Mouse (Mus musculus): ENCODE data around the gene Aspscr1. TPM values are rescaled to one million over a fixed set of nuclear protein-coding genes. Genes with fewer than 3 reads are reported as not detected.

Aspscr1 gene
- total RNA-seq, 2 experiments from 2014 or later: 35.0 to 37.9 TPM

- no peak for DNase-seq
- intact Hi-C loops (cut with DNase I): no loop called here
Observed at GRCm38 (mm10) chr11:120634810-120635209, 38.0 kb upstream of the Aspscr1 start.

GRCm38 (mm10) chr11:120641255-120641654, 31.5 kb upstream of the Aspscr1 start:
- intact Hi-C loops (cut with DNase I): no loop called here
- no peak for DNase-seq

GRCm38 (mm10) chr11:120641869-120642268, 30.9 kb upstream of the Aspscr1 start:
- intact Hi-C loops (cut with DNase I): no loop called here
- DNase-seq: no peak

GRCm38 (mm10) chr11:120642939-120643600, 29.7 kb upstream of the Aspscr1 start:
- DNase-seq: no peak
- intact Hi-C loops (cut with DNase I): no loop called here

- peak; percentile 92 to 94 for DNase-seq
- intact Hi-C loops (cut with DNase I): no loop called here
Observed at GRCm38 (mm10) chr11:120643601-120643987, 29.2 kb upstream of the Aspscr1 start, which contains the start of gene Pycr1. Pycr1 (minus strand) TSS chr11:120643769.

GRCm38 (mm10) chr11:120647047-120647830, 25.5 kb upstream of the Aspscr1 start:
- intact Hi-C loops (cut with DNase I): no loop called here
- no peak for DNase-seq

GRCm38 (mm10) chr11:120648001-120648476, 24.7 kb upstream of the Aspscr1 start, which contains the start of gene Myadml2:
Myadml2 (minus strand) TSS chr11:120648158.
- peak; percentile 53 to 56 for DNase-seq
- intact Hi-C loops (cut with DNase I): no loop called here

- DNase-seq: no peak
- intact Hi-C loops (cut with DNase I): no loop called here
Observed at GRCm38 (mm10) chr11:120651872-120652271, 20.9 kb upstream of the Aspscr1 start.

GRCm38 (mm10) chr11:120654741-120655140, 18.0 kb upstream of the Aspscr1 start:
- intact Hi-C loops (cut with DNase I): loop anchor here (5.0 kb wide), 1 partner anchor 123 kb away; no protein-coding TSS in a partner anchor

GRCm38 (mm10) chr11:120657301-120657700, 15.5 kb upstream of the Aspscr1 start:
- no peak for DNase-seq
- intact Hi-C loops (cut with DNase I): loop anchor here (5.0 kb wide), 1 partner anchor 120 kb away; no protein-coding TSS in a partner anchor

More at GRCm38 (mm10) chr11:120654741-120655140, 18.0 kb upstream of the Aspscr1 start:
- no peak for DNase-seq

GRCm38 (mm10) chr11:120658876-120659410, 13.8 kb upstream of the Aspscr1 start:
- peak; percentile 85 to 88 for DNase-seq
- intact Hi-C loops (cut with DNase I): loop anchor here (1.0 to 5.0 kb wide), 2 partner anchors 53 to 118 kb away; no protein-coding TSS in a partner anchor

GRCm38 (mm10) chr11:120659509-120660300, 13.1 kb upstream of the Aspscr1 start:
- intact Hi-C loops (cut with DNase I): loop anchor here (1.0 to 5.0 kb wide), 2 partner anchors 53 to 118 kb away; no protein-coding TSS in a partner anchor
- DNase-seq: no peak

GRCm38 (mm10) chr11:120660301-120661075, 12.3 kb upstream of the Aspscr1 start:
- DNase-seq: peak; percentile 48 to 57
- intact Hi-C loops (cut with DNase I): no loop called here

- intact Hi-C loops (cut with DNase I): no loop called here
- no peak for DNase-seq
Observed at GRCm38 (mm10) chr11:120661076-120661460, 11.7 kb upstream of the Aspscr1 start, which contains the start of gene Notum. Notum (minus strand) TSS chr11:120661175.

GRCm38 (mm10) chr11:120662759-120663158, 10.0 kb upstream of the Aspscr1 start:
- intact Hi-C loops (cut with DNase I): no loop called here
- no peak for DNase-seq

GRCm38 (mm10) chr11:120663714-120664113, 9.1 kb upstream of the Aspscr1 start:
- DNase-seq: no peak
- intact Hi-C loops (cut with DNase I): no loop called here

GRCm38 (mm10) chr11:120665406-120665805, 7.4 kb upstream of the Aspscr1 start:
- intact Hi-C loops (cut with DNase I): no loop called here
- DNase-seq: peak; percentile 76 to 82

- intact Hi-C loops (cut with DNase I): no loop called here
- peak in 1 of 2 experiments; percentile 12 for DNase-seq
Observed at GRCm38 (mm10) chr11:120666617-120667016, 6.2 kb upstream of the Aspscr1 start.

- DNase-seq: no peak
- intact Hi-C loops (cut with DNase I): loop anchor here (2.0 kb wide), 1 partner anchor 49 kb away; the partner anchor contains the start of gene Sirt7
Observed at GRCm38 (mm10) chr11:120673594-120674122, 885 bp downstream of the Aspscr1 start.

Data from heart, postnatal 14 days (tissue).